Mouse (Mus musculus): ENCODE results near the gene Ranbp17.

The Ranbp17 gene

DNA sequence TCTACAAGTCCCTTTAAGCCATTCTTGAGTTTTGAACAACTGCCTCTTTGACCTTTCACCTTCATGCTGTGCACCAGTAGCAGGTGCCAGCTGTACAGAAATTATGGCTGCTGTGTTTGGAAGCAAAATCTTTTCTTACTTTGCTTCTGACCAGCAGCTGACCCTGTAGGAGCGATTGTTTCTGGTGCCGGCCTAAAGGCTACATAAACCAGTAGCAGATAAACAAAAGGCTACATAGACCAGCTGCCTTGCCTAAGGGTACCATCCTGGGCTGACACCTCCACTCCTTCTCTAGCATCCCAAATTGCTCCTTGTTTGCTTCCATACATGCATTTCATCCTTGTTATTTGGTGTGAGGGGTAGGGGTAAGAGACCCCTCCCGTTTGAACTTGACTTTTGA lies 279.4 kb downstream of the Ranbp17 start:
- DNase-seq (ENCODE audit: low spot score in 2 of 2): no peak

DNA sequence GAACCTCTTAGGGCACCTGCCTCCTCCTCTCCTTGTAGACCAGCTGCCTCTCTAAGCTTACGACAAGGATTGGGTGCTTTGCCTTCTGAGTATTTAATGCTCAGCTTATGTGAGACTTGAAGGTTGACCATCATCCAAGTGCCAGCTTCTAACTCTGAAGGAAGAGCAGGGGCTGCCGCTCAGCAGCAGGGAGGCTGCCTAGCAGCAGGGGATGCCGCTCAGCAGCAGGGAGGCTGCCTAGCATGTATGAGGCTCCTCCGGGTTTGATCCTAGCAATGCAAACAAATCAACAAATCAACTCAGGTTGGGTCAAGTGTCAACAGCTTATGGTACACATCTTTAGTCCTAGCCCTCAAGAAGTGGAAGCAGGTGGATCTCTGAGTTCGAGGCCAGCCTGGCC lies 281.5 kb downstream of the Ranbp17 start:
- DNase-seq (ENCODE audit: low spot score in 2 of 2): no peak

DNA sequence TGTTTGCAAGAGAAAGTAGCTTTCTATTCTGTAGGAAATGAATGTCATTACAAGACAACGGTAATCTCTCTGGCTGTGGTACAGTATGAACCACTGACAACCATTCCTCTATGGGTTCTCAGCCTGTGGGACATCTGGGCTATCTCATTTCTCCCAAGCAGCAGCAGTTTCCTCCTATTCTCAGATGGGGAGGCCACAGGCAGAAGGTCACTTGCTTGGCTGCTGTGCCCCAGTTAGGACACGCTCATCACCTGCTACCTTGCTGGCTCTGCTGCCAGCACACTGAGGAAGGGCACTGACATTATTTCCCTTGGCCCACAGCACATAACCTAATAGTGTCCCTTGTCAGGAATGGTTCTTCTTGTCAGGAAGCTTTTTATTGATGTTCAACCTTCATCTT lies 285.4 kb downstream of the Ranbp17 start:
- no peak for DNase-seq (ENCODE audit: low spot score in 2 of 2)

DNA sequence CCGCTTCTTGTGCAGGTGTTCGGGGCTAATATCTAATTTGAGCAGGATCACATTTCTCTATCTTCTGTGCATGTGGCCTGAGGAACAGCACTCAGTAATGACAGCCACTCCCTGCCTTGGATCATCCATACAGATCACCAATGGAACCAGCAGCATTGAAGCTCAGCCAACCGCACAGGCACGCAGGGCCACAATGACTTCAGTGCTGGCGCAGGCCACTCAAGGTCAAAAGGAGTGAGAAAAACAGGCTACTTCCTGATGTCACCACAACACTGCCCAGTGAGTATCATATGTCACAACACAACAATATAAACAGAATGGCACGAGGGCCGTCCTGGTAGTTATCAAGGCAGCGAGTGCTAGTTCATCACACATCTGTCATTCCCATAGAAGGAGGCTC lies 287.0 kb downstream of the Ranbp17 start:
- no peak for DNase-seq (ENCODE audit: low spot score in 2 of 2)

DNA sequence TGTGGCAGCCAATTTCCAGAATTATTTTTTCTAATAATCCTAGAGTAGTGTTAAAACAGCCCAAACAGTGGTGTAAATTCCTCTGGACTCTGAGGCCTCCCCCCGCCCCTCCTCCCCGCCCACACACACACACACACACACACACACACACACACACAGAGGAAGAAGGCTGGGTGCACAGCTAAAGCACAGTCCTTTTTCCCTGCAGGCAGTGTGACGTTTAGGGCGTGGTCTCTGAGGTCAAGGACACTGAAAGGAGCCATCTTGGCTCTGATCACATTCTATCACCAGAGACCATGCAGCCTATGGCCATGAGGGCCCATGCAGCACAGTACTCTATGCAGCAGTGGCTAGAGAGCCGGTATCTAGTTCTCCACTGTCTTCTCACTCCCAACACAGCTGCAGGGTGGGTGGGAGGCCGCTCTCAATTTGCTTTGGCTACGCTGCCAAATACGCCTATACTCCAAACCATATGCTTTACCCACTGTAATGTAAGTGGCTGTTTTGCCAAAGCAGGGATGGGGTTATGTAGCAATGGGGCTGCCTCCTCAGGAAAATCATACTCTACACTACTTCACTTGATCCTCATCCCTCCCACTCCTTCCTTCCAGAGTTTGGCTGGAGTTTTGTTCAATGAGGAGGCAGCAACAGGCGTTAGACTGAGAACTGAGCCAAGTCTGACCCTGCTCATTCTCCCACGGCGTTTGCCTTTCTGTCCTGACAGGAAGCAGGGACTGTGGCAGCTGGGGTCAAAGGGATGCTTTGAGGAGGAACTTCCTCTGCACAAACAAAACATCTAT lies 291.8 kb downstream of the Ranbp17 start:
- DNase-seq (ENCODE audit: low spot score in 2 of 2): peak; percentile 18 to 32

DNA sequence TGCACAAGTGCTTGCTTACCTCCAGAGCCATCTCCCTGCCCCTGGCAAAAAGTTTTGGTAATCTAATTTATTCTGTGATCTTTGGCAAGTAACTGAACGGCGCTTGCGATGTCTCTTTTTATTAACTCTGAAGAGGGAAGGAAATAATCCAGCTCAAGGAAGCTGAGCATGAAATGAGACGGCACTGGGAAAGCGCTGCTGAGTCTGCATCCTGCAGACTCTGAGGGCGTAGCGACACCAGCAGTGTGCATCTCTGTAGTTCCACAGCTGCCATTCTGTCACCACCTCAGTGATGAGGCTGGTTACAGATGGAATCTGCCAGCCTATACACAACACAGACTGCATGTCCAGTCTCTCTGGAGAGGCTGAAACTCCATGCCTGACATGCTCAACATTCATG lies 292.8 kb downstream of the Ranbp17 start:
- peak in 1 of 2 experiments; percentile 10 for DNase-seq (ENCODE audit: low spot score in 2 of 2)

DNA sequence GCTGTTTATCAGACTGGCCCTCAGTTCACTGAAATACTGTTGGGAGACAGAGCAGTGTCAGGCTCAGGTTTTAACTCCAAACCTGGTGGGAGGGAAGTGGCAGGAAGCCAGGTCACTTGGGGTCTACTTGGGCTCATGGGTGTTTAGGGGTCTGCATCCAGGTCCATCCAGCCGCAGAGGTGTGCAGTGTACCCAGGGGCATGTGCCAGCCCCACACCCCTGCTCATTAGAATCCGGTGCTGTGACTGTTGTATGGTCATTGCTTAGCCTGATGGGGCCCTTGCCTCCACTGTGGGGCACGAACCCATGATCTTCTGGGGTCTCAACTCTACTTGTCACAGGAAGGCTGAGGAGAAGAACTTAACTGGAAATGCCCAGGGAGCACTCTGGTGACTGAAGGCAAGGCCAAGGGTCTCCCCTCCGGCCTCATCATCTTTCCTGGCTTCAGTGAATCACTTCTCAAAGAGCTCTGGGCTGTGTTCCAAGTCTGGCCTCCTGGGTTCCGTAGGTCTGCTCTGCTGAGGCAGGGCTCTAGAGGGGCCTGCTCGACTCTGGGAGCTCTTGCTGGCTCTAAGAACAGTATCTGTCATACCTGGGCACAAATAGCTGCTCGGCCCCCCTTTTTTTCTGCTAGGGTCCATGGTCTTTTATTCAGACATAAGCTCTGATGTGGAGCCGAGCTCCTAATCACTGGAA lies 296.0 kb downstream of the Ranbp17 start:
- no peak for DNase-seq (ENCODE audit: low spot score in 2 of 2)

DNA sequence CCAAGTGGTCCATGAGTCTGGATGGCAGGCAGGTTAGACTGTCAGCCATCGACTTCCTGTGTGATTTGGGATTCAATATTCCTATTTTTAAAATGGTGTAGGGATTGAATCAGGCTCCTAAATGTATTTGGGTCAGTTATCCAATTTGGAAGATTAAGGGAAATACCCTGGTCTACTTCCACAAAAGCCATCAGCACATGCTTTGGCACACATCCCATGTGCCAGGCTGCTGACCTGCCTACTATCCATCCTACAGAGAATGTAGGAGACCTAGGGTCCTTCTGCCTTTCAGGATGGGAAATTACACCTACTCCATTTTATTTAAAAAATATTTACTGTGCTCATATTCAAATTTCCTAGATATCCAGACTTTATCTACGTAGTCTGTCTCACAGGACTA lies 306.1 kb downstream of the Ranbp17 start:
- DNase-seq (ENCODE audit: low spot score in 2 of 2): no peak

DNA sequence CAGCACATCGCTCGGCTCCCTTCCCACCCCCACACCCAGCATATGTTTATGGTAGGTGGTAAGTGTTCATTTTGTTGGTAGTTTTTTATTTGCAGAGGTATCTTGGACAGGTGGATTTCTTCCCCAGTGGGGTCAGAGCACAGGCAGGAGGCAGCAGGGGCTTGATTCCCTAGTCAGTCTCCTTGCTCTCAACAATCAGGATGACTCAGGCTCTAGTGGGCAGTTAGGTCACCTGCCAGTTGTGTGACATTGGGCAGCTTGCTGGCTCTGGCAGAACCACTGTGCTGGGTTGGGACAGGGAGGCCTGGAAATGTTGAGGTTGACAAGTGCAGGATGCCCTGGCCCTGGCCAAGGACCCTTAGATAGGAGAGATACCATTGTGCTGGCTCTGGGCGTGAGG lies 308.6 kb downstream of the Ranbp17 start:
- no peak for DNase-seq (ENCODE audit: low spot score in 2 of 2)

DNA sequence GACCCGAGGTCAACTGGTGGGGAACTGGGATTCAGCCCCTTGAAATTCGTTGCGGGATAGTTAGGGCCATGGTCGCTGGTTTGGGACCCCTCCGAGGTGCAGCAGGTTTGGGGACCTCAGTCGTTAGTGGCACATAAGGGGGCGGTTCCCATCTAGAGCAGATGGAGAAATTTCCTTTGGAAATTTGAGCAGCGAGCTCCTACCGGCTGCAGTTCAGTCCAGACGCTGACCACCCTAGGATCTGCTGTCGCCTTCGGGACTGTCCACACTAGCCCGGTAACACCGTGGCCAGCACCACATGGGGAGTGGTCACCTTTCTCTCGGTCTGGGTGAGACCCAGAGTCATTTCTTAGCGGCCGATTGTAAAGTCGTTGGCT lies 309.2 kb downstream of the Ranbp17 start:
- DNase-seq (ENCODE audit: low spot score in 2 of 2): no peak

DNA sequence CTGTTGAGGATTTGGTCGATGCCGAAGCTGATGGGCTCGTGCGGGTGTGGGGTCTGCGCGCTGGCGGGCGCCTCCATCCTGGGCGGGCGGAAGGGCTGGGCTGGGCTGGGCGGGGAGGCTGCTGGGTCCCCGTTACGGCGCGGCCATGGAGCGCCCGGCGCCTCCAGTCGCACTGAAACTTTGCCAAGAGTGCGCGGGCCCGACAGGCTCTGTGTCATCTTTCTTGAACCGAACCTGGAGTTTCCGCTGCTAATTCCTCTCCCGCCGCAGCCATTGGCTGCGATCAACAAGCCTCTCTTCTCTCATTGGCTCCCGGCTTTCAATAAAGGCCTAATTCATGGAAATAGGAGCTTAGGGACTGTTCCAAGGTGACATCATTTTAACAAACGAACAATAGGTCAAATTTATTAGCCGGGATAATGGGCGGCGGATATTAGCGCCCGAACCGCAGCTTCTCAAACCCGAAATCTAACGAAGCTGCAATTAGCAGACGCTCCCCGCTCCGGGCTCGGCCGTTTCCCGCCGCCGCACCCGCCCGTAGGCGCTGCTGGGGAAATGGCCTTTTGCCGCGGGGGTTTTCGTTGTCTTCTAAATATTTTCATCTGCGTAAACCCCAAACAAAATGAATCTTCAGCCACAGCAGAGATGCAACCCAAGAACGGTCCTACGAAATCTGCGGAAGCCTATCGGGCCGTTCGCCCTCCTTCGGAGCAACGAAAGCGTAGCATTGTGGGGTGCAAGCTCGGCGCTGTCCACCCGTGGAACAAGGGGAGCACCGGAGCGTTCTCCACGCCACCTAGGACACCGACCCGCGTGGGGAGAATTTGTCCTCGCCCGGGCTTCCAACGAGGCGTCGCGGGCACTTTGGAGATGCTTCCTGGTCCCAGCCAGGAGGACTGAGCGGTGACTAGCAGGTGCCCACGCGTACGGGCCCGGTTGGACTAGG lies 309.9 kb downstream of the Ranbp17 start, which contains the start of gene Tlx3:
Gene Tlx3, minus strand, starts transcription at position 207 of the 946 bp plus-strand sequence.
- peak in 1 of 2 experiments; percentile 18 for DNase-seq (ENCODE audit: low spot score in 2 of 2)

DNA sequence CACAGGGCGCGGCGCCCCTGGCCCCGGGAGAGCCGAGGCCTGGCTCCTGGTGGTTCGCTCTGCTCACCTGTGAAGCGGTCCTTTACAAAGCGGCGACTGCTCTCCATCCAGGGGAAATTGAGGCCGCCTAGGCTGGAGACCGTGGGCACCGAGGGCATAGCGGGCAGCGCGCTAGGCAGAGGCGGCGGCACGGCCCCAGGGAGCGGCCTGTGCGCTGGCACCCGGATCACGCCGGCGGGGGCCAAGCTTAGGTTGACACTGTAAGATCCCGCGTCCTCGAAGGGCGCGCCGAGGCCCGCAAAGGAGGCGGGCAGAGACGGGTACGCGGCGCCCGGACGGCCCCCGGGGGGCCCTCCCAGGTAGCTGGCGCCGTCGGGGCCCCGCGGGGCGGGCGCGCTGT lies 310.6 kb downstream of the Ranbp17 start:
- no peak for DNase-seq (ENCODE audit: low spot score in 2 of 2)

DNA sequence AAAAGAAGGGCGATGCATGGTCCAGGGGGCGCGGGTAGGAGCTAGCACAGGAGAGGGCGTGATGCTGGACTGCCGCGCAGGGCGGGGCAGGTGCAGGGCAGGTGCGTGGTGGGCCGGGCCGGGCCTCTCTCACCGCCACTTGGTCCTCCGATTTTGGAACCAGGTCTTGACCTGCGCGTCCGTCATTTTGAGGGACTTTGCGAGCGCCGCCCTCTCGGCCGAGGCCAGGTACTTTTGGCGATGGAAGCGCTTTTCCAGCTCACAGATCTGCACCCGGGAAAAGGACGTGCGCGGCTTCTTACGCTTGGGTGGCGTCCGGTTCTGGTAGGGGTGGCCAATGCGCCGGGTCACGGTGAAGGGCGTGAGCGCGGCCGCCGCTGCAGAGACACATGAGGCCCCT lies 311.2 kb downstream of the Ranbp17 start:
- no peak for DNase-seq (ENCODE audit: low spot score in 2 of 2)

DNA sequence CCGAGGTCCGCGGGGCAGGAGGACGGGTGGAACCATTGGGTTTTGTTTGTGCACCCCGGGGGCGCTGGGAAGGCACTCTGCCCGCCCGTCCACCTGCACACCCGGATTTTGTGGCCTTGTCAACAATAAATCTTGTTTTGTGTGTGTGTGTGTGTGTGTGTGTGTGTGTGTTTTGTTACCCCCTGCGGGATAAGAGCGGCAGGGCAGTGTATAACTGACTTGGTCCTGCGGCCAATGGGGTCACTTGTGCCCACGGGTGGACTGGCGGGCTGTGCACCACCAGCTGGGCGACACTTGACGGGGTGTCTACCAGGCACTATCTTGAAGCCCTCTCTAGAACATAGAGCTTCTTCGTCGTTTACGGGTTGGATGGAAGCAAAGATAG lies 311.9 kb downstream of the Ranbp17 start:
- DNase-seq (ENCODE audit: low spot score in 2 of 2): peak in 1 of 2 experiments; percentile 5

DNA sequence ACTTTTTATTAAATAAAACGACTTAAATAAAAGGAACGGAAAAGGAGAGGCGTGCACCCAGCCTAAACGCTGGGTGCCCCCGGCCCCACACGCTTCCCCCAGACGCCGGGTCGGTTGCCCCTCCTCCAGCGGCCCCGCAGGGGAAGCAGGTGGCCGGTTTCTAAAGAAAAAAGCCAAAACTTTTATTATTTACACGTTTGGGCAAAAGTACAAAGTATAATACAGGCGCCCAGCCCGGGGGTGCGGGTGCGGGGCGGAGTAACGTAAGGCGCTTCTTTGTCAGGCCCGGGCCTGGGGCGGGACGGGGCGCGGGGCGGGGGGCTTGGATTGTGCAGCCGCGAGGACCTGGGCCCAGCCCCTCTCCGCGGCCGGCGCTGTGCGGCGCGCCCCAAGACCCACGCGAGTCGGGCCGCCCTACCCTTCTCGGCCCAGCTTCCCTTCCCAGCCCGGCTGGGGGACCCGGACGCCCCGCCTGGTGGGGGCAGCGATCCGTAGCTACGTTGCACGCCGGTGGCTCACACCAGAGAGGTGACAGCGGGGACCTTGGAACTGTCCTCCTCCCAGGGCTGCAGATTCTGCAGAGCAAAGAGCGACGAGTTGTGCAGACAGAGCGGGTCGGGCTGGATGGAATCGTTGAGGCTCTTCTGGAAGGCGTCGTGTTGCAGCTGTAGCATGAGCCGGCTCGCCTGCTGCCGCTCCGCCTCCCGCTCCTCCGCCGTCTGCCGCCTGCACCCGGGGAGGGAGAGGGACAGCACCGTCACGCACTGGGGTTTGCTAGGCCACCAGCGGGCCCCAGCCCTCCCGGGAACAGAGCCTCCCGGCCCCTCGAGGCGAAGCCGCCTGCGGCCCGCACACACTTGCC lies 312.6 kb downstream of the Ranbp17 start:
- no peak for DNase-seq (ENCODE audit: low spot score in 2 of 2)

DNA sequence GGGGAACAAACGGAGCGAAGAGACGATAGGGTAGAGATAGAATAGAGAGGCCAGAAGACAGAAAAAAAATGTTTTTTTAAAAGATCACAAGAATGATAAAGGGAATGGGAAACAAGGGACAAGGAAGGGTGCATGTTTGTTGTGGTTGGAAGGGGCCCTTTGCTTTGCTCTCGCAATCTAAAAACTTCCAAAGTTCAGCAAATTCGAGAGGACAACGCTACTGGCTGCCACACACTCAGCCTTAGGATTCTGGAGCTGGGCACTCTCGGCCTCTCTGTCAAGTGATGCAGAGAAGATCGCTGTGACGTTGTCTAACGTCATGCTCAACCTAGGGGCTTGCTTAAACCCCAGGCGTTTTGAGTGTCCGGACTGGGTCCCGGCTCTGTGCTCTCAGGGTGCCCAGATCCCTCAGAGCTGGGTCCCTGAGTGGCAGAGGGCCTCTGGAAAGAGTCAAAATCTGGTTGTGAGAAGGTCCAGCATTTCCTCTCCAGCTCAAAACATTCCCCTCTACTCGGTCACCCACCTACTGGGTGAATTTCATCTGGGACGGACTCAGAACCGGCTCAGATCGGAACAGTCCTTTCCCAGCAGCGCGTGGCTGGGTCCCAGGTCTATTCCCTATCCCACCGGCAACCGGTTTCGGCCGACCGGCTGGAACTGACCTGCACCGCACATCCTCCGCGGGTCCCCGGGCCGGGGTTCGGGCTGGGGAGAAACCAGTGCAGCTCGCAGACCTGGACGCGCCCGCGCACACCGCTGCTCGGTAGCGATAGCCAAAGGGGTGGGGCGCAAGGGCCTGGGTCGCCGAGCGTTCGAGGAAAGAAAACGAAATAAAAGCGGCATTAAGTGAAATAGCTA lies 313.4 kb downstream of the Ranbp17 start:
- DNase-seq (ENCODE audit: low spot score in 2 of 2): no peak

DNA sequence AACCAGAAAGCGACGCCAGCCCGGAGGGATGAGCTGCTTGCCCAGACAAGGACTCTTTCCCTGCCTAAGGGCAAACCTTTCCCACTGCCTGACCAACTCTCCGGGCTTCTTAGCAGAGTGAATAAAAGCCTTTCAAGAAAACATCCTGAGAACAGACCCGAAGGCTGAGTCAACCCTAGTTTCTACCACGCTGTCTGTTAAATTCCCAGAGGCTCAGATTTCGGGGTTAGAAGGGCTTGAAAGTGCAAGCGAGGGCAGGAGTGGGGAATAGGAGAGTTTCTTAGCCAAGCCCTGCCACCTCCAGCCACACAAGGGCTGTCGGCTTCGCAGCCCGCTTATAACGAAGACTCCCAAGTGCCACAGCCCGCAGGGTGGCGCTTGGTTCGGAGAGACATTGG lies 314.4 kb downstream of the Ranbp17 start:
- DNase-seq (ENCODE audit: low spot score in 2 of 2): no peak

DNA sequence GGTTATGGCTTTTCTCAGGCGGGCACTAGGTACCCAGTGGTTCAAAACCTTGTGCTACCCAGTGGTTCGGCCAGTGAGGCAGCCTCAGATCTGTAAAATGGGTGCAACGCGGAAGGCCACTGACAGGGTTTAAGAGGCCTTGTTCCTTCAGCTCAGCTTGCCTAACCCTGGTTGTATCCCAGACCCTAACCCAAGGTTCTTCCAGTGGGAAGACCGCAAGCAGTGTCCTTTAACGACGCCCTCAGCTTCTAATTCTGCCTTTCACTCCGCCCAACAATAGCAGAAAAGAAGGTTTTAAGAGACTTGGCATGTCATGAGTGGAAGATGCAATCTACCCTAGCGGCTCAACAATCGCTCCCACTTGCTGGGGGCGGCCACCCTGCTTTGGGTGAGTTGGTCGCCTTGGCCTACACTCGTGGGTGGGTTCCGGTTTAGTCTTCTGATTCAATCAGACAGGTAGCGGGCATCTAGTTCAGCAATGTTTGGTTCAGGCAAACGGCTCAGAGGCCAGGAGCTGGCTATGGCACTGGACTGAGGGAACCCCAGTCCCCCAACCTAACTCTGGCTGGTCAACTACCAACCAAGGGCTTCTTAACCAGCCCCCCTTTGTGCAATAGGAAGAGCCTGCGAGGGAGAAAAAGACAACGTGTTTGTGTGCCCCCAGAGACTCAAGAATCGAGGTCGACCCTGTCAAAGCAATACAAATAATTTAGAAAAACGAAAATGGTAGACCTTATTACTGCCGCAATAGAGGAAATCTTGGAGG lies 315.0 kb downstream of the Ranbp17 start:
- no peak for DNase-seq (ENCODE audit: low spot score in 2 of 2)

DNA sequence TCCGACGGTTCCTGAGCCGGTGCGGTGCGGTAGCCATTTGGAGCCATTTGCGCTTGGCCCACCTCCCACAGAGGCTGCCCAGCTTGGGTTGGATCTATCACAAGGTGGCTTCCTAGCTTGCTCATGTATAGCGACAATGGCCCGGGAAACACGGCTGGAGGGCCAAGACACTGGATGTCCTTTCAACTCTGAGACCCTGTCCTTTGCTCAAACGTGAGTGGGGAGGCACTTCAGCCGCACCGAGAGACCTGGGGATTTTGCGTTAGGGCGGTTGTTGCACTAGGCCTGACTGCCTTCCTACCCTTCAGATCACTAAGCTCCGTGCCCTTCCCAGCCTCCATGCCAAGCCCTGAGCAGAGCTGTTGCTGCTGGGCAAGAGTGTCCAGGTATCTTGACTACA lies 315.9 kb downstream of the Ranbp17 start:
- no peak for DNase-seq (ENCODE audit: low spot score in 2 of 2)

DNA sequence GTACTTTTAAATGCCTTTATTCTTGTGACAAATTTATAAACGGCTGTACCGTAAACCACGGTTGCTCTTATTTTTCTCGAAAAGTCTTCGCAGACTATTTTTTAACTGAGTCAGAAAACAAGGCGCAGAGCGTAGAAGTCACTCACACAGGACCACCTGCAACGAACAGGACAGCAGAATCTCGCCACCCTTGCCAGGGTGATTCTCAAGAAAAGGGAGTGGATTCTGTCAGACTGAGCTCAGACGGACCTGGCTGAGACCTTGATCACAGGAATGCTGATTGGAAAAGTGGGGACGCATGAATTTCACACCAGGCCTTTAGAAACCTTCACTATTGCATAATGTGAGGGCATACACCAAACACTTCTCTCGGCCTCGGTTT lies 316.4 kb downstream of the Ranbp17 start:
- no peak for DNase-seq (ENCODE audit: low spot score in 2 of 2)
